Mouse (Mus musculus): ENCODE results near the gene Gucy1b1. TPM values are rescaled to one million over a fixed set of nuclear protein-coding genes. Genes with fewer than 3 reads are reported as not detected.

Gene Gucy1b1
- polyA plus RNA-seq (2021; fragmentation: Nextera tagmentation): 24.2 and 25.3 TPM in 2 replicates
- long read RNA-seq, experiment 1, transcript Gucy1b1-201 (14 exons, 3,223 nt): major isoform, 9 of 48 reads
- long read RNA-seq, experiment 1, partial matches to known transcripts: 35 of 48 reads
- long read RNA-seq, experiment 1, other reads (novel, unspliced or antisense): 3 of 48 reads
- long read RNA-seq, experiment 2, transcript Gucy1b1-201 (14 exons, 3,223 nt): major isoform, 136 of 162 reads
- long read RNA-seq, experiment 2, partial matches to known transcripts: 18 of 162 reads
- long read RNA-seq, experiment 2, other reads (novel, unspliced or antisense): 8 of 162 reads

DNA sequence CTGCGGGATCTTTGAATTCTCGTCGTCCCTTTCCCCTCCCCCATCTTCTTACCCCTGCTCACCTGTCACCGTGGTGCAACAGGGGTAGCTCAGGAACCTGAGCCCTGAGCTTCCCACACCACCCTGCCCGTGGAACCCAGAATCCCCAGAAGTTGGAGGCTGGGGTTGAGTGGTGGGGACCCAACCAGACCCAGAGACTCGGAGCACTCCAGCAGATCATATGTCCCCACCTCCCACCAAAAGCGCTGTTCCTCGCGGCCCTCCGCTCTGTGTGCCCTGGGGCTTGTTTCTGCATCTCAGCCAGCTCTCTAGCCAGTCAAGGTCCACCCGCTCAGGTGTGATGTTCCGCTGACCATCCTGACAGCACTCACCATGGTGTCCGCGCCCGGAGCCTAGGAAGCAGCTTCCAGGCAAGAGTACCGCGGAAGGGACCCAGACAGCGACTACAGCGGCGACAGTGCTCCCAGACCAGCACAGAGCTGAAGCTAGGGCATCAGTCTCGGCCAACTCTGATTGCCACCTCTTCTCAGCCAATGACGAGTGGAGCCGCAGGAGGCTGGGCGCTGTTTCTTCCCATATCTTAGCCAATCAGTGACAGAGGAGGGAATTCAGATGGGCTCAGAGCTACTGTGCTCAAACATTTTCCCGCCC lies at the start of gene Gucy1b1:
Gene Gucy1b1, minus strand, starts transcription at position 489 of the 651 bp plus-strand sequence.

Small RNAs within 50 kb of the gene (microRNA-seq; reads per million reads assigned to microRNA genes)
- gene Mir7010: not detected

Other genes with a start within 250 kb of the Gucy1b1 start
- 31.7 and 36.7 TPM in 2 replicates for gene Ctso, start 142.1 kb downstream of the Gucy1b1 start, polyA plus RNA-seq (2021; fragmentation: Nextera tagmentation)
- gene Tdo2, start 98.5 kb downstream of the Gucy1b1 start, polyA plus RNA-seq (2021; fragmentation: Nextera tagmentation): 4.8 and 5.9 TPM in 2 replicates
- gene Asic5, start 92.4 kb downstream of the Gucy1b1 start, polyA plus RNA-seq (2021; fragmentation: Nextera tagmentation): not detected in 2 replicates
- 14.7 and 20.2 TPM in 2 replicates for gene Gucy1a1, start 71.1 kb upstream of the Gucy1b1 start, polyA plus RNA-seq (2021; fragmentation: Nextera tagmentation)

Data from layer of hippocampus, adult 6 months (tissue).